Mouse (Mus musculus) frontal cortex, adult 2 months (tissue): ENCODE data around the gene Acad10. TPM values are rescaled to one million over a fixed set of nuclear protein-coding genes. Genes with fewer than 3 reads are reported as not detected.

Source experiments
- DNase-seq, 2 experiments: peaks; one replicate each; pipeline ENCODE4 v3.0.0; 2022; ENCODE audit warnings: low spot score in 1 of 2; ENCODE audit errors: extremely low spot score in 1 of 2
- polyA plus RNA-seq: library from polyadenylated mRNA; depleted of rRNA; stranded (reverse); fragments of >200 nt; gene quantifications from 2 replicates; pipeline ENCODE4 v1.2.3, GENCODE M21; 2012; rRNA removed

Acad10 gene
- polyA plus RNA-seq, 1 experiment: 3.8 TPM

DNA sequence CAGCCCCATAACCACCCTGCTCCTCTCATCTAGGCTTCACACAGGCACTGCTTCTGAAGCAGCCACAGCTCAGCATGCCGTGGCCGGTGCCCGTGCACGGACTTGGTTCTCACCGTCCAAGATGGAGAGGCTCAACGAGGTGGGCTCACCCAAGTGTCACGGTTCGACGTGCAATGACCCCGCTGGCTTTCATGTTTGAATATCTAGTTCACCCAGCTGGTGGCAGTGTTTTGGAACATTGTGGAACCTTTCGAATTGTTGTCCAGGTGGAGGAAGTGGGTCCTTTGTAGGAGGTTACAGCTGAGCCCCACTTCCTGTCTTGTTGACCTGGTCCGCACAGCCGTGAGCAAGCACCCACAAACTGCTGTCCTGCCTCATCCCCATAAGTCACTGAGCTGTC is 86.2 kb downstream of the Acad10 start:
- DNase-seq: no peak

Other genes starting within 250 kb of the Acad10 start
- gene Tmem116, start 208.6 kb downstream of the Acad10 start, polyA plus RNA-seq: 6.9 and 9.2 TPM in 2 replicates
- 93.6 and 116 TPM in 2 replicates for gene Erp29, start 208.0 kb downstream of the Acad10 start, polyA plus RNA-seq
- 0.04 TPM in 1 of 2 replicates, not detected in the other for gene Adam1b, start 157.1 kb downstream of the Acad10 start, polyA plus RNA-seq
- 23.8 and 24.2 TPM in 2 replicates for gene Adam1a, start 115.0 kb downstream of the Acad10 start, polyA plus RNA-seq
- 0.42 and 0.48 TPM in 2 replicates for gene Gm42878, start 115.0 kb downstream of the Acad10 start, polyA plus RNA-seq
- 107 and 118 TPM in 2 replicates for gene Mapkapk5, start 114.6 kb downstream of the Acad10 start, polyA plus RNA-seq
- 199 and 205 TPM in 2 replicates for gene Aldh2, start 66.7 kb downstream of the Acad10 start, polyA plus RNA-seq
- 4.0 and 4.7 TPM in 2 replicates for gene Acad12, start 41.6 kb downstream of the Acad10 start, polyA plus RNA-seq
- 46.7 and 52.9 TPM in 2 replicates for gene Brap, start within 50 bp of the Acad10 start, polyA plus RNA-seq
- gene Atxn2, start 50.8 kb upstream of the Acad10 start, polyA plus RNA-seq: 153 TPM in 2 replicates
- gene Sh2b3, start 177.1 kb upstream of the Acad10 start, polyA plus RNA-seq: 16.3 and 17.6 TPM in 2 replicates
- gene Pheta1, start 188.5 kb upstream of the Acad10 start, polyA plus RNA-seq: 15.1 and 16.0 TPM in 2 replicates